Mouse (Mus musculus): ENCODE results near the gene Msi2.

Msi2 gene

GRCm38 (mm10) chr11:88612141-88612540 is 106.2 kb downstream of the Msi2 start:
- DNase-seq = no peak

DNA sequence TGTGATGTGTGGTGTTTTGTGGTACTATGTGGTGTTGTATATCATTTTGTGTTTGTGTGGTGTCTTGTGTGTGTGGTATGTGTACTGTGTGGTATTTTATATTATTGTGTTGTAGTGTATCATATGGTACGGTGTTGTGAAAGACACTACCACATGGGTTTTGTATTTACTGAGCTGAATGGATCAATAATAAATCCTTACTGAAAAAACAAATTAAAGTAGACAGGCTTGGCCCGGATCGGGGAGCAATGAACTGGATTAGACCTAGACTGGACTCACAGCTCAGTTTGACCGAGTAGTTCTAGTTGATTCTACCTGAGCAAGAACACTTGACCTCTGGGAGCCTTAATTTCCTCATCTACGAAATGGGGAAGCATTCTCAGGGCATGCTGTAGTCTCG is 107.5 kb downstream of the Msi2 start:
- DNase-seq = no peak

DNA sequence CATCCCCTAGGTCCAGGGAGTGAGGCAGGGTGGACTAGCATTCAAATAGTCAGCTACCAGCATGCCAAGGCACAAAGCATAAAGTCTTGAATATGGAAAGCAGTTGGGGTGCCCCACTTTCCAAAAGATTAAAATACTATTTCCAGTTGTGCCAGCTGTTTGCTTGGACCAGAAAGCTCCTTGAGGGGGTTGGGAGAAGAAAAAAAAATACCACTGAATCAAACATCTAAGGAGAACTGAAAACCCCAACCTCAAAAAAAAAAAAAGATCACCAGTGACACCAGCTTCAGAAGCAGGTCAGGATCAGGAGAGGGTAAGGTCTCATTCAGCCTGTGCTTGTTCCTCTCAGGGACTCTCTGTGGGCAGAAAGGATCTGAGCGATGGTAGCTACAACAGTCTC is 108.2 kb downstream of the Msi2 start:
- DNase-seq = no peak

DNA sequence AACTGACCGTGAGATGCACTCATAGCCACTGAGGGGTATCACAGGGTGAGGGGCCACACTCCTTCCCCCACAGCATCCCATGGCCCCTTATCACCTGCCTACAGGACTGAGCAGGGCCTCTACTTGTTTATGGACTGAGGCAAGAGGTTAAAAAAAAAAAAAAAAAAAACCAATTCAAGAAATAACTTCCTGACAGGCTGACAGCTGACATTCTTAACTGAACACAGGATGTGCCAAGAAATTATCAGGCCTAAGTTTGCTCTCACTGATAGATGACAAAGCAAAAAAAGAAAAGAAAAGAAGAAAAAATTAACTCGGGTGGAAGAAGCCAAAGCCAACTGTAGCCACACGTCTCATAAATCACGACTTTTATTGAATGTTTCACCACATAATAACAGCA is 109.7 kb downstream of the Msi2 start:
- DNase-seq = no peak

GRCm38 (mm10) chr11:88607725-88608383 is 110.5 kb downstream of the Msi2 start:
- DNase-seq = no peak

- DNase-seq = no peak
Measured at GRCm38 (mm10) chr11:88605771-88606170, 112.5 kb downstream of the Msi2 start.

DNA sequence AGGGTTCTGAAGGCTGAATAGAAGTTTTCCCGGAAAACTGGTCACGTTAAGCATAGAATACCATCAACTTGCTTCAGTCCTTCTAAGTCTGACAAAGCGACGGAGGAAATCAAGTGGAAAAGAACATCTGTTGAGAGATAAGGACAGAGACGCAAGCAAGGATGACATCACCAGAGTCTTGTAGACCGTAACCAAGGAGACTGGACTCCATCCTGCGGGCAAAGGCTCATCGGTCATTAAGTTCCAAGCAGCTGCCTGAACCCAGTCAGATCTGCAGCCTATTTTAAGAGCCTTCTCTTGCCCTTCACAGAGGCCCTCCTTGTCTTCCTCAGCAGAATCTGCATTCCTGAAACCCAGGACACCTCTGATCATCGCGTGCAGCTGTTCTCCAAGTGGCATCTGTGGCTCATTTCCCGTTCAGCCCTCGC is 113.2 kb downstream of the Msi2 start:
- DNase-seq = no peak

DNA sequence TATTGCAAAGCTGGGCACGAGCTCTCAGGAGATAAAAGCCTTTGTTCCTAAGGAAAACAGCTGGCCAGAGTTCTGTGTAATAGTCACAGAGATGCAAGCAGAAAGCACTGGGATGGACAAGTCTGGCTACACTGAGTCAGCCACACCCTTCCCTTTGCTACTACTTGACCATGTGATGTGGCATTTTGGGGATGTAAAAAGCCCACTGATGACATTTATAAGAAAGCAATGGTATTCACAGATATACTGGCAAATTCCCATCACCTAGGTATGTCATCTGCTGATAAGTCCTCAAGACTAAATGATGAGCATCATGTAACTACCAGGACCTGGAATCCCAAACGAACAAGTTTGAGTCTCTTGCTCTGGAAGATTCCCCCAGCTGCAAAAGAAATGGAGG is 113.7 kb downstream of the Msi2 start:
- DNase-seq = no peak

DNA sequence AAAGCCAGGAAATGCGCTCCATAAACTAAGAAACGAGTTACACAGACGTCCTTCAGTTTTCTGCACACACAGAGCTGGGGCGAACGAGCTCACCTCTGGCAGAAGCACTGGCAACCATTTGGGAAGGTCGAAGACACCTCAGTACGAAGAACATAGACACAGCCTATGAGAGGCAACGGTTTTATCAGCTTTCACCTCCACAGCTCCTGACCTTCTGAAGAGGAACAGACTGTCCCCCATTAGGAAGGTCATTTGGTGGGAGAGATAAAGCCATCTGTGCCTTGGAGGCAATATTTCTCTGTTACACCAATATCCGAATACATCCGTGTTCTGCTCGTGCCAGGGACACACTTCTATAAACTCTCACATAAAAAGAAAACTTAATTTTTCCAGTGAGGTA is 114.9 kb downstream of the Msi2 start:
- DNase-seq = no peak

GRCm38 (mm10) chr11:88602471-88603120 is 115.7 kb downstream of the Msi2 start:
- DNase-seq = no peak

DNA sequence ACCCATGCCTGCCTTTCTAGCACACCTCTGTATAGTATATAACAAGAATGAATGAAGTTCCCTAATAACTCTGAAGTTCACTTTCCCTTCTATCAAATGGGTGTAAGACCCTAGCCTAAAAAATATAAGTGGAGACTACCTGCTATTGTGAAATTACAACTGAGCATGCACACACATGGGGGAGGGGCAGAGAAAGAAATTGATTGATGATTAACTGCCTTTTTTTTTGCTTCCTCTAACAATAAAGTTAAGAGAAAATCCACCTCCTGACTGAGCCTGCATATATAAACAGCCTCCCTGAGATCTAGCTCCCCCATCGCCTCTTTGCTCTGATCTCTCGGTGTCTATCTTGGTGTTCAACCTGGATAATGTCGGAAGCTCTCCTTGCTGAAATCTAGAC is 118.1 kb downstream of the Msi2 start:
- no peak for DNase-seq

GRCm38 (mm10) chr11:88599332-88600130 is 118.8 kb downstream of the Msi2 start:
- DNase-seq = no peak

DNA sequence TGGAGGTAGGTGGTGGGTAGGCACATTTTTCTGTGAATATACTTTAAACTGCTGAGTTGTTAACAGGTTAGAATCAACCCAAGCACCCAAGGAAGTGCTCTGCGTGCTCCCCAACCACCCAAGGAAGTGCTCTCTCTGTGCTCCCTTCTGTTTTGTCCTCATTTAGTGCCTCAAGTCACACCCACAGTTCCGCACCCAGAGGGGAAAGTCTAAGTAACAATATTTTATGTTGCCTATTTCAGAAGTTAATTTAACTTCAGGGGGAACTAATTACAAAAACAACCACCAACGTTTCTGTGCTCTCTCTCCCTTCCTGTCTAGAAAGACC is 119.5 kb downstream of the Msi2 start:
- DNase-seq = no peak

GRCm38 (mm10) chr11:88598150-88598847 is 120.0 kb downstream of the Msi2 start:
- no peak for DNase-seq

DNA sequence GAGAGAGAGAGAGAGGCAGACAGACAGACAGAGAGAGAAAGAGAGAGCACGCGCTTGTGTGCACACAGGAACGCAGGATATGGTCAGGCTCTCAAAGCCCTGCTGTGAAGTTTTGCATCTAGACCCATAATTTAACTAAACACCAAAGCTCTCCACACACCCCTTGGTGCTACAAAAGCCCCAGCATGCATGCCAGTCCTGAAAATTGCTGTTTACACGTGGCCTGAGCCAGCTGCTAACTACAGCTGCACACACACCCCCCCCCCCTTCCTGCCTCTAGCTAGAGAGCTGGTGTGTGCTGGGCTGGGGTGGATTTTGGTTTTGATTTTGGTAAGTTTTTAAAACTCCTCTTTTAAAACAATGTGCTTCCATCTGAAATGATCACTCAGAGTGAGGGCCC is 122.7 kb downstream of the Msi2 start:
- peak; percentile 70 for DNase-seq

DNA sequence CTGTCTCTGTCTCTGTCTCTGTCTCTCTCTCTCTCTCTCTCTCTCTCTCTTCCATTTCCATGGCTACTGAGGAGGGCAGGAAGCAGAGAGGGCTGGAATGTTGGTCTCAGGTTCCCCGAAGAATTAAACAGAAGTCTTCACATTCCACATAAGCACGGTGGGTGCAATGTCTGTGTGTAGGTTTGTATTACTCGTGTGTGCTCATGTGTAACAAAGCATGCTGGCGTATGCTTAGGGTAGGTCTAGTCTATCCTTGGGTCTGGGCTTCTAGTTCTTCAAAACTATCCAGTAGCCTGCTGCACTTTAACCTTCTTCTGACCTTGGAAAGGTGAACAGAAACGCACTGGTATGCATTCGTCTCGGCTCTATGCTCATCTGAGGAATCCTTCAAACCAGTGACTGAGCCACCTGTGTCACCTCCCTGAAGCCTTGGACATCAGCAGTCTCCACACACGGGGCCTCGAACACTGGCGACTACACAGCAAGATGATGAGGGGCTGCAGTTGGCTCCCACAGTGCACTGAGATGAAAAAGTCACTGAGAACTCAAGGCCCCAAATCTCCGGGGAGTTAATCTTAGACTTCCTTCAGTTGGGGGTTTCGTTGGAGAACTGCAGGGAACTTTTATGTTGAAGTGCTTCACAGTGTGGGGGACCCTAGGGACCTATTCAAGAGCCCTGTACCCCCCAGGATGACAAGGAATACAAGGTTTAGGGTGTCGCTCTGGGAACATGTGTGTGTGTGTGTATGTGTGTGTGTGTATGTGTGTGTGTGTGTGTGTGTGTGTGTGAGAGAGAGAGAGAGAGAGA is 123.3 kb downstream of the Msi2 start:
- DNase-seq = no peak

DNA sequence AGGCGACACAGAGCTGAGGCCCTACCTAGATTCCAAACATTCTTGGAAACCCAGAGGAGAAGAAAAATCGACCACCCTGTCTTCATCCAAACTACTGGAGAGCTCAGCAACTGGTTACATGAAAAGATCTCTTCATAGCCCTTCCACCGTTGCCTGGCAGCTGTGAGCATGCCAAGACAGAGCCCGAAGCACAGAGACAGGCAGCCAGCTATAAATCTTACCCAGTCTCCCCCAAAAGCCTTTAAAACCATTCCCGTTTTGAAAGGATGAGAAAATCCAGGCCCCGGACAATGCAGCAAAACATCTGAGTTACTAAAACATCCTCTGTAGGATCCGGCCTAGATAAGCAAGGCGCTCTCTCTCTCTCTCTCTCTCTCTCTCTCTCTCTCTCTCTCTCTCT is 124.3 kb downstream of the Msi2 start:
- DNase-seq = no peak

GRCm38 (mm10) chr11:88592099-88592498 is 126.2 kb downstream of the Msi2 start:
- no peak for DNase-seq

- no peak for DNase-seq
Measured at GRCm38 (mm10) chr11:88590647-88591046, 127.7 kb downstream of the Msi2 start.

DNA sequence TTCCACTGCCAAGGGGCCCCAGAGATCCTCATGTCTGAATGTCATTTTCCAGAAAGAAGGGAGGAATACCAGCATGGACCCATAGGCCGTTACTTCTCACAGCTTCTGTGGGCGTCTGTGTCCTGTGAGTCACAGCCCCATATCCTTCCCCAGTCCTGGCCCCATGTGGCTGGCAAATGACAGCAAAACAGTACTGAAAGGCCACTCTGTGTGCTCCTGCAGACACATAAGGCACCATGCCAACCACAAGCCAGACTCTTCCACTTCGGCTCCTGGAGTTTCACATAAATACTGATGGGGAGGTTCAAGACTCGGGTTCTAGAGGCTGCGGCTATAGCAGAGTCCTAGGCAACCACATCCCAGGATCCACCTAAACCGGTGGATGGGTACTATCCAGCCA is 128.7 kb downstream of the Msi2 start:
- DNase-seq = no peak

DNA sequence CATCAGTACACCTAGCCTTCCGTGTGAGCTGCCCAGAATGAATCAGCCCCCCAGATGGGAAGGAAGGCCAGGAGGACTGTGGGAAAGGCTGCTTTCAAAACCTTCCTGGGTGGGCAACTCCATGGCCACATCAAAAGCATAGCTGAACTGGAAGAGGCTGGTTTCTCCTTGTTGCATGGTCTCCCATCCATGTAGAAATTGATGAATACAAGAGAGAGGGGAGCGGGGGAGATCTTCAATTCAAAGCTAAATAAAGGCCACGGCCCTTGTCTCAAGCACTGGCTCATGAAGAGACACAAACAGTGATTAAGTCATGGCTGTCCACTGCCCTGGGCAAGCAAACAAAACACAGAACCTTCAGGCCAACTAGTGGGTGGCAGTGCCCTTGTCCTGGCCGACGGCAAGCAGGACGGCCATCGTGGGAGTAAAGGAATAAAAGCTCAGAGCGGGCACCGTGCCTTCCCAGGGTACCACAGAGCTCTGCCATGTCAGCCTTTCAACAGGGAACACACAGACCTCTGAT is 129.6 kb downstream of the Msi2 start:
- no peak for DNase-seq

DNA sequence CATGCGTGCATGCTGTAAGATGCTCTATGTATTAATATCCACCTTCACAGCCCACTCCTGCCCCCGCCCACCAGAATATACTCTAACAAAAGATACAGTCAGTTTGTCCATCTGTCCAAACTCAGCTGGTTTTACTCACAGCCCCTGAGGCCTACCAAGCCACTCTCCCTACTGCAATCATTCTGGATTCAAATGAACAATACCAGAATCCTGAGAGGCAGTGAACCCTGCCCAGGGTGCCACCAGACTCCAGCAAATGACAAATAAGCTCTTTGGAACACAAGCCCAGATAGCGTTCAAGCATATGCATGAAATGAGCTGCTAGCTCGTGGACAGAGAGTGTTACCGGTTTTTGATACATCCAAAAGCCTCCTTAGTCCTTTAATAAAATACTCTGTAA is 130.6 kb downstream of the Msi2 start:
- DNase-seq = no peak

- DNase-seq = no peak
Measured at GRCm38 (mm10) chr11:88585880-88586279, 132.4 kb downstream of the Msi2 start.

All from thymus, postnatal 4 days (tissue).